Mouse (Mus musculus) thymus, postnatal 14 days (tissue): ENCODE measurements at regions not wholly inside any gene's neighbourhood (a gene's known extent, or its start where the extent isn't known, plus 50 kb on each side); places are given as distances from the start of the nearest gene placed in this dataset.
A peak's percentile ranks its signal among the peaks of the same experiment; 100 is the strongest.

Experiments
- DNase-seq: peaks from one replicate; pipeline ENCODE4 v3.0.0; 2021

DNA sequence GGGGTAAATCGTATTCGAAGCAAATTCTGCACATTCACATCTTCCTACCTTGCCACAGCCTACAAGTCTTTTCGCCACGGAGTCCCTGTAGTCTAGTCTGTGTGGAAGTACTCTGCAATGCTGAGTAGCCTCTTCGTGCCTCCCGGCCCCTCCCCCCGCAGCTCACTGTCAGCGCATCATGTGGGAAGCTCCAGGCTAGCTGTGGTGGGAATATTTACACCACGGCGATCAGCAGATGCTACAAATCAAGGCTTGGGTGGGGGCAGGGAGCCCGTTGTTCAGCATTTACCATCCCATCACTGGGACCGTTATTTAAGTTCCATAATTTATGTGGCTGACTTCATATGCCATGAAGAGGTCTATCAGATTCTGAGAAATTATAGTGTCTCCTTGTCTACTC, 358.5 kb downstream of the Bcor start:
- DNase-seq = peak; percentile 9

DNA sequence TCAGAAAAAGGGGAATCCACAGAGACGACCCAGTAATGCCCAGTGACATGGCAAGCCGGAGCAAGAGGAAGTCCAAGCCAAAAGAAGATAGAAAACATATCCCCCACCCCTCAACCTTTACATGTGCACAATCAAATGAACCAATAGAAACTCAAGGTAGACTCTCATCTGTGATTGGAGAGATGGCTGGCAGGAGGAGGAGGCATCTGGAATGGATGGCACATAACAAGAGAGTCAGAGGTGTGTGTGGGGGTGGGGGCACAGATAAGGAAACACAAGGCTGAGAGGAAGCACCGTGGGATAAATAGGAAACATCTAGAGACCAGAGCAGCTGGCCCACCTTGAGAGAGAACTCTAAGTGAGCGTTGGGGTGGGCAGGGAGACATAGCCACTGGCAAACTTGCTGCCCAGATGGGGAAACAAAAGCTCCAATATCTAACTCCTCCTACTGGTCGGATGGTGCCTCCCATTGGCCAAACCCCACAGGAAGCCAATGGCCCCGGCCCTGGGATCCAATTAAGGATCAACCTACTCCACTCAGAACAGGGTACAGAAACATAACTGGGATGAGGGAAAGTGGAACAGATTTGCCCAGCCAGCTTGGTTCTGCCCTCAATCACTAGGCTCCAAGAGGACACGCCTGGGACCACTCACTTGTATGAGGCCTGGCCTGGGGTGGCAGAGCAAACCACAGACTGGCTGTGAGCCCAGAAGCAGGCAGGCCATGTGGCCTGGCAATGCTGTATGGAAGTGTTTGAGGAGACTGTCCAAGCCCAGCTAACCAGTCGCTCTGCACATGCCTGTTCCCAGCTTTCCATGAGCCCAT, 357.9 kb downstream of the Bcor start:
- no peak for DNase-seq

DNA sequence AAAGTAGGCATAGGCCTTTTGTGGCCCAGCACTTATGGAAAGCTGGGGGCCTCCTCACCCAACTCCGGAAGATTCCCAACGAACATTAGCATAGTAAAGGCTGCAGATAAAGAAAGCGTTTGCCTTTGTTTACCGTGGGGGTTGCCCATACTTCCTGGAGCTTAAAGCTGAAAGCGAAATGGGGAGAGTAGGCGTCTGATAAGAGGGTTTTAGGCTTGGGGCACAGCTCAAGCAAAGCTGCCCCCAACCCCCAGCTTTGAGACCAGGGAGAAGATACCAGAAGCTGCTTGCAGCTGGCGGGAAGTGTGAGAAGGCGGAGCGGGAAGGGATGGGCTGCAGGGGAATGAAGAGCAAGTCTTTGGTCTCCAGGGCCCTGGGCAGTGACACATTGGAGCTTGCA, 356.9 kb downstream of the Bcor start:
- DNase-seq = no peak

DNA sequence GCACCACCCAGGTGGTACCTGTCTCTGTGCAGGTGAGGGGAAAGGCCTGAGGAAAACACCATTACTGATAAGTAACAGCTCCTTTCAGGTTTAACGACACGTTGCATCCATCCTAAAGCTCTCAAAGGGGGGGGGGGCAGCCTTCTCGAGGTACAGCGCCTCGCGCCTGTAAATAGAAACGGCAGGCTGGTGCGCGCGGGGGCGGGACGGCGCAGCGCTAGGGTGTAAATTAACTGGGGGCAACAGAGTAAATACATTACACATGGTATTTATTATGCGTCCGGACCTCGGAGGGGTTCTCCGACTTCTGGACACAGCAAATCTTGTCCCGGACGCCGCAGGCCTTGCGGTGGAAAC, 353.3 kb downstream of the Bcor start:
- DNase-seq = no peak

DNA sequence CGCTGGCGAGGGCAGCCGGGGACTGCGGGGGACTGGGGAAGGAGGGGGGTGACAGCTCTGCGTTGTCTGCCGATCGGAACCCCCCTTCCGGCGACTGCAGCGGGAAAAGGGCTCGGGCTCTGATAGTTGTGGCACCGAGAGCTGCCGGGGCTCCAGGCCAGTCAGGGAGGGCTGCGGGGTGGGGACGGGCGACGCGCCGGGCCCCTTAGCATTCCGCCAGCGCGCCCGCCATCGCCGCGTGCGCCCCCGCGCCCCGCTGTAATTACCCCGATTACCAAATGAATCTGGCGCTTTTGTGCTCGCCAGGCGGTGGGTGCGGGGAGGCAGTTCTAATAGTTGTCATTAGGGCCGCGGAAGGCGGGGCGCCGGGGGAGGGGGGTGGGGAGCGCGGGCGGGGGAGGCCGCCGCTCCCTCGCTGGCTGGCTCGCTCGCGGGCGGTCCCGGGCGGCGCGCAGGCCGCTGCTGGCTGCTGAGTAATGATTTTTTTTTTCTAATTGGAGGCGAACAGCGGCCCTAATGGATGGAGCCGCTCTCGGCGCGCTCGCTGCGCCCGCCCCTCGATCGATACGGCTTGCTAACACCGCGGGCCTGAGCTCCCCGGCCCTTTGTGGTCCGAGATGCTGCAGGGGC, 352.8 kb downstream of the Bcor start:
- DNase-seq = peak; percentile 22

DNA sequence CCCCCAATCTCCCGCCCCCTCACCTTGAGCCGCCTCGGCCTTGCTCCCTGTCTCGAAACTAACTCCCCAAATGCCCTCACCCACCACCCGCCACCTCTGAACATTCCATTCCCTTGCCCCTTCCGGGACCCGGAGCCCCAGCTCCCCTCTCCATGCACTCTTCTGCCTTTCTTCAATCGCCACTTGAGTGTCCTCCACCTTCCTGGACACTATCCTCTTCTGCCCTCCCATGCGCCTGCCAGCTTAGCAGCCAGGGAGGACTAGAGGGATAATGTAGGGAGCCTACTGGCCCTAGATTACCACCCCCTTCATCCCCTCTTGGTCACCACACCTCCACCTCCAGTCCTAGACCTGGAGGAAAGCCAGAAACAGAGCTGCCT, 352.3 kb downstream of the Bcor start:
- no peak for DNase-seq

DNA sequence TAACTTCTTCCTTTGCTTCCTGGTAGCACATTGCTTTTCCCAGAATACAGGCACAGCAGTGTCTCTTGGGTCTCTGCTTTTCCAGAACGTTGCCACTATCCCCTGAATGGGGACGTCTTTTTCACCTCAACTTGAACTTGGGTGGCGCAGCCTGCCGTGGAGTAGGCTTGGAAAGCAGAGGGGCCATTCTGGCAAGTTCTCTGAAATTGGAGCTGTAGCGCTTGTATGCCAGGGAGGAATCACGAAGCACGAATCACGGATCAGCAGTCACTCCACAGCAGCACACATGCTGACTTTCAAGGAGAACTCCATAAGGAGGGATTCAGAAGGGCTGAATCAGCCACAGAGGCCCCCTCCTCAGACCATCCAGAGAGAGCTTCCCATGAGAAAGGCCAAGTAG, 351.2 kb downstream of the Bcor start:
- no peak for DNase-seq

DNA sequence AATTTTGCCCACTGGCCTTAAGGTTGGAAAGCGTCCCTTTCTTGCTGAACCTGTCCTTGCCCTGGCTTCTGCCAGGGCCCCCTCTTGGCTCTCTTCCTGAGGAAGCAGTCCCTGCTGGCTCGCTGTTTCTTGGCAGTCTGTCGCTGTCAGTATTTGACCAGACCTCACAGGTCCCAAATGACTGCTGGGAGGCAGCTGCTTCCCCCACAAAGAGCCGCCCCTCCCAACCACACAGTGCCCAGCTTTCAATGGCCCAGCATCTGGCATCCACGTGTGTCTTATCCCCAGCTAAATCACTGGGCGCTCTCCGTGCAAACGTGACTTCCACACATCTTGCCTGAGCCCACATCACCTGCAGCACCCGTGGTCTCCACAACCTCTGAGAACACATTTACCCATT, 345.3 kb downstream of the Bcor start:
- no peak for DNase-seq

DNA sequence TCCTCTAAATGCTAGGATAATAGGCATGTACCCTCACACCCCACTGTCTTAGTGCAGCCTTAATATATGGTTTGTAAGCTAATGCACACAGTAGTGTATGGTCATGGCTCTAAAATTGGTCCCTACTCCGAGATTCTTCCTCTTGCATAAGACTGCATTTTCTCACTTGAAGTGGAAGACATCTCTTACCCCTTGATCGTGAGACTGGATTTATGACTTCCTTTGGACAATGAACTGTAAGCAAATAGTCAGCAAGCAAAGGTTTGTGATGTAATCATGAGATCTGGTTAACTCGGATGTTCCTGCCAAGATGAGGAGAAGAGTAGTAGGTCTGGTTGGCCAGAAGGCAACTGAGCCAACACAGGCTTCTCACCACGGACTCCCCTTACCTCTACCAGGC, 344.3 kb downstream of the Bcor start:
- DNase-seq = no peak

DNA sequence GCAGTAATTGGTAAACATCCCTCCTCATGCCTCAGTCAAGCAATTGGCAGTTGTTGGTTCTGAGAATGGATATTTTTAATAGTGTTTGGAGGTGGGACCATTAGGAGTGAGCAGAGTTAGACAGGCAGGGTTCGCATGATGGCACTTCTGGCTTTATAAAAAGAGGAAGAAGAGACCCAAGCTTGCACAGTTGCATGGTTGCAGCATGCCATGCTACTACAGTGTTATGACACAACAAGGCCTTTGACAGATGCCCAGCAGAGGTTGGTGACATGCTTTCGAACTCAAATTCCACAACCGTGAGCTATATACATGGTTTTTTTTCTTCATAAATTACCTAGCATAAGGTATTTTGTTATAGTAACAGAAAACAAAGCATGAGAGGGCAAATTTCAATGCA, 341.5 kb downstream of the Bcor start:
- no peak for DNase-seq

DNA sequence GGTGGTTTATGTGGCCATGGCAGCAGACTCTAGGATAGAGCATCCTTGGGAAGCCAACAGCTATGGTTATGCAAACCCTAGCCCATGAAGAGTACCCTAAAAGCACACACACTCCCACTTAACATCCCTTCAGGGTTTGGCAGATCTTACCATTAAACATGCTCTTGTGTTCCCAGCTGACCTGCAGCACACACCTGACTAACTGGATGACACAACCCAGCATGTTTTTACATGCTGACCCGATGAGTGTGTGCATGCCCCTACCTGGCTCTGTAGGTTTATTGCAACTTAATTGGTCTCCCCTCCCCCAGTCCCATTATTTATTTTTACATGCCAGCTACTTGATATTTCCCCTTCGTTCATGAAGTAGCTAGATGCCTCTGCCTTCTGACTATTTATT, 339.0 kb downstream of the Bcor start:
- DNase-seq = no peak

DNA sequence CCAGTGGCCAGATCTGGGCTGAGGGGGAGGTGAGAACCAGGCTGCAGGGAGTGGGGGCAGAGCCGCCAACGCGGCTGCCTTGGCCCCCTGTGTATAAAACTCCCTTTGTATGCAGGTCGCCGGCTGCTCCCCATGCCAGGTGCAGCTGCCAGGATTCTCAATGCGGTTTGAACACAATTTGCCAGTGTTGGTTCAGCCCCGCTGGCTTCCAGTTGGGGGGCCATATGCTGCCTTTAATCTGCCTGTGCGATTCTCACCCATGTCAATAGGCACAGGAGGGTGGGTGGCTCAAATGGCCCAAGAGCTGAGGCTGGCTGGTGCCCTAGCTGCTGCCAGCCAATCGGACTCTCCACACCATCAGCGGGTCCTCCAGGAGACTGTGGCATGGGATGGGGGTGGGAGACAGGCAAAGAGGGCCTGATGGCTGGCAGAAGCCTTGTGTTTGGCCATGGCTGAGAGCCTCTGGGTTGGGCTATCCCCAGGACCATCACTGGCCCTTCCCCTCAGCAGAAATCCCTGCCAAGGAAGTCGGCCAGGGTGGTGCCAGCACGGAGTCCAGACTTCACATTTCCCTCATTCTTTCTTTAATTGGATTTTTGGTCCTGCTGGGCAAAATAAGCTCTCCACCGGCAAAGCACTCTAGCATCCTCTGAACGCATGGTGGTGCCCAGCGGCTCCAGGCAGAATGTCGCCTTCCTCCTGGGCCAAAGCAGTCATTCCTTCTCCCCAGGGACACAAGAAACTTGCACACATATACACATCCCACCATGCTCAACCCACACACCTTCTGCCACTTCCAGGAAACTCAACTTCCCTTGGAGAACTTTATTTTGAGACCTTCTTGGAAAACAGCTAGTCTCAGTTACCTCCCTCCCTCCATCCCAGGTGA, 338.0 kb downstream of the Bcor start:
- DNase-seq = peak; percentile 20

DNA sequence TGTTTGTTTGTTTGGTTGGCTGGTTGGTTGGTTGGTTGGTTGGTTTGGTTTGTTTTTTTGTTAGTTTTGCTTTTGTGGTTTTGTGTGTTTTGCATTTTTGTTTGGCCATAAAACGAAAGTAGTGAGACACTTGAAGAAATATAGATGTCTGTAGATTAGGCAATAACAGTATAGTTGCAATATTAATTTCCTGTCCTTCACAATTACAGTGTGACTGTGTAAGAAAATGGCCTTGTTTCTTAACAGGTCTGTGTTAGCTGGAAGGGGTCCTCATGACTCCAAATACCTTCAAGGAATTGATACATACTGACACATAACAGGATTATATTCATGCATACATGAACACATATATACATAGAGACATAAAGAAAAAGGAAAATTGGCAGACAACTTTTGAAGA, 334.2 kb downstream of the Bcor start:
- no peak for DNase-seq

DNA sequence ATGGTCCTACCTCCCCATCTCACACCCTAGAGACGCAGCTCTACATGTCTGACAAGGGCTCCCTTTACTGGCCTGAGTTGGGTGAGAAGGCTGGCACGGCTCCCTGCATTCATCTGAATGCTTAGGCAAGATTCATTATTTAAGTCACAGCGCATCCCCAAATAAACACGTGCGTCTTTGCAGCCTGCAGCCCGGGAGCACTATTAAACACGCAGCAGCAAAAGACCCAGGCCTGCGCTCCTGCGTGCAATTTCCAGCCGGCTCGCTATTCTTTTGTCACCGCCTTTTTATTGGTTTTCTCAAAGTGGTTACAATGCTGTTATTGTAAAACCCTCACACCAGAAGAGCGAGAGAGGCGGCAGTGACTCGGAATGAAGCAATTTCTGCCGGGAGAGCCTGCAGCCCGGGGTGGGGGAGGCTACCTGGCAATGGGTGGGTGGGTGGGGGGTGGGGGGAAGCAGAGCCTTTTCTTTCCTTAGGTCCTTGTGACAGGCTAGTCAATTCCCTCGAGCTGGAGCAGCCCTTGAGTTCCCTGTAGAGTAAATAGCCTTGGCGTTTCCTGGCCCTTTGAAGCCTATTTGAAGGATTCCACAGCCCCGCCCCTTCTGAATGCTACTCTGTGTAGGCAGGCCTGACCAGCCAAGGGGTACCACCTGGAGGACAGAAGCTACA, 333.3 kb downstream of the Bcor start:
- no peak for DNase-seq

DNA sequence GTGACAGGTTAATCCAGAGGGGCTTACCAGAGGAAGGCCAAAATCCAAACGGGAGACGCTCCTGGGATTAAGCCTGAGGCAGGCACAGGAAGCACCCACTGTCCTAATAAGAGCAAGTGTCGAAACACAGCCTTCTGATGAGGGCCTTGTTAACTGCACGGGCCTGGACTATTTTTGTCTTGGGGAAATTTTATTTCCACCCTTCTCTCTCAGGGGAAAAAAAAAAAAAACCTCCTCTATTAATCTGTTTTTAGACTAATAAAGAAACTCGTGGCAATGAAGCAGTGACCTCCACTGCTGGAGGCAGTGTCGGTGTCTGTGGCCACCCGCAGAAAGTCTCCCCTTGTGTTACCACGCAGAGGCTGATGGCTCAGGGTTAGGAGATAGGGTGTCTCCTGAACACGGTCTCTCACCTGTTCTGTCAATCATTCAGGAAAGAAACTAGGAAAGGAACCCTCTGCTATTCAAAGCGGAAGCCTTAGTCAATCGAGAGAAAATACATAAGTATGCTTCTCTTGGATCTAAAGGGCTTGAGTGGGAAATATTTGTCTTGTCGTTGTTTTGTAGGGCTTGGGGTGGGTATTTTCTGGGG, 330.6 kb downstream of the Bcor start:
- no peak for DNase-seq

DNA sequence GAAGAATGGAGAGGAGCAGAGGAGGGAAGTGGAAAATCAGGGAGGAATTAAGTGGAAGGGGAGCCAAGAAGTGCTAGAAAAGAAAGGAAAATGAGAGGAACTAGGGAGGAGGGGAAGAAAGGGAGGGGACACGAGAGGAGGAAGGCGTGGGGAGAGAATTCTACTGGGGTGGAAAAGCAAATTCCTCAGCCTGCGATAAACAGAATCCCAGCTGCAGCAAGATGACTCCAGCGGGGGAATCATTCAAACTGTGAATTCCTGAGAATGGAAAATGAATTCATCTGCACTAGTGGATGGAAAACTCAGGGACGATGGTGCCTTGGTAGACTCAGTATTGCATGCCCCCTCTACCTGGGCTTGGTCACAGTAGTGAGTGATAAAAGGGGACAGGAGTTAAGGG, 322.6 kb downstream of the Bcor start:
- no peak for DNase-seq

DNA sequence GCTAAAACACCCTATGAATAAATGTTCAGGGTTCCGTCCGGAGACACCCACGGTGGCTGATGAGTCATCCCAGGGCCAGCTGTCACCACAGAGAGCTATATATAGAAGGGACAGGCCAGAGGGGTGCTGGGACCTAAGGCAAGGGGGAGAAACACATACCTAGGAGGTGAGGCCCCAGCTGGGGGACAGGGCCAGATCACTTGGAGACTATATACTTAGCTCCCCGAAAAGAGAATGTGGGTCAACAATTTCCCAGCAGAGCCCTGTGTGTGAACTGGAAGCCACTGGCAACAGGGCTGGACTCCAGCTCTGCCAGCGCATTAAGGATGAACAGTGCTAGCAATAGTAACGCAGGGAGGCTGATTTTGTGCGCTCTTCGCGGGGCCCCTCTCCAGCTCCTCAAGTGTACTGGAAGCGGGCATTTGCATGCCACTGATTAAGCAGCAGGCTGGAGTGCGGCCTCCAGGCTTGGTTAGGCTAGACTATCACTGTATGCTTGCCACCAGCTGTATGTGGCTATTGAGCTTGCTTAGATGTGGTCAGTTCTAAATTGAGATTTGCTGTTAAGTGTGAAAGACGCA, 320.4 kb downstream of the Bcor start:
- no peak for DNase-seq

DNA sequence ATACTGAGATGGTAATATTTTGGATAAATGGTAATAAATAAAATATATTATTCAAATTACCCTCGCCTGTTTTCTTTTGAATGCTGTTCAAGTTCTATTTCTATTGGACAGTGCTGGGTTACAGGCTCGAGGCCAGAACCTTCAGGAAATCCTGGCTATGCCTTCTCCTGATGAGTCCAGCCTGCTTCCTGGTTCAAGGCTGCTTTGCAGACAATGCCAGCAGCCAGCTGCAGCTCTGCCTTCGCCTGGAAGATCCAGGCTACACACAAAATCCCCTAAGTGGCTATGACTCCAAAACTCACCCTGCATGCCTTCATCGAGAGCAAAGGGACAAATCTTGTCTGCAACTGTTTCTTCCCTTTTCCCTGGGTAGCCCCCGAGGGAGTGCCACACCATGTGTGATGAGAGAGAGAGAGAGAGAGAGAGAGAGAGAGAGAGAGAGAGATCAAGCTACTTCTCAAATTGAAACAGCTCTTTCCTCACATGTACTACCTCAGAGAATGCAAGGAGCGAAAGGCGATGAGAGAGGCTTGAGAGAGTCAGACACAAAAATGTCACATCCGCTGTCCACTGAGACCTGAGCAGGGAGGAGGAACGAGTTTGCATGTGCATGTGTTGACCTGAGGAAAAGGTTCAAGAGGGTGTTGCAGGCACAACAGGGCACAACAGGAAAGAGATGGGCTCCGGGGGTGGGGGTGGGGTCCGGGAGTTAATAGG, 319.7 kb downstream of the Bcor start:
- no peak for DNase-seq

DNA sequence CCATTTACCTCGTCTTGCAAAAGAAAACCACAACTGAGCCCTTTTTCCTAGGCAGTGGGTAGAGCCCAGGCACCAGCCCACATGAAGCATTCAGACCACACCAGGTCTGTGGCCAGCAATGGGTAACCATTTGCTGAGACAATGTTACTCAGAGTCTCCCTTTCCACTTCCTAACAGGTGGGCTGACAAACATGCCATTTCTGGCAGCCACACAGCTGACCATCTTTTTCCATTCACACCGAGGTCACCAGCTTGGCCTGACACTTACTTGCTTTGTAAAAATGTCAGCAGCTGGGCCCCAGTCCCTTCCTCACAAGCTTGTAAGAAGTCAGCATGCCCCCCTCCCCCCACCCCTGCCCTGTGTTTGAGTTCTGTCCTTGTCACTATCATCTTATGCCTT, 314.6 kb downstream of the Bcor start:
- DNase-seq = no peak

DNA sequence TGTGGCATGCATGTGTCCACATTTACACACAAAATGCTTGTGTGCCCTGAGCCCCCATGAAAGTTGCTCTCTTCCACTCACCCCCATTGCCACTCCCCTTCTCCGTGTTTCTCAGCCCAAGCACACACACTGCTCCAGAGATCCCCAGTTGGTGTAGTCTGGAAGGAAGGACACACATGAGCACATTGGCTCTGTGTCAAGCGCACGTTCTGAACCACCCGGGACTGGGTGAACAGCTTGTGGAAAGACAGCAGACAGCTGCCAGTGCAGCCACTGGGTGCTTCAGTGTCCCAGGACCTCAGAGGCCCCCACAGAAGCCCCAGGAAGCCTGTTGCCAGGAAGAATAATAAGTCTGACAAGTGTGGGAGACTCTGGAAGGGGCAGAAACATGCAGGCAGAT, 304.2 kb downstream of the Bcor start:
- no peak for DNase-seq

DNA sequence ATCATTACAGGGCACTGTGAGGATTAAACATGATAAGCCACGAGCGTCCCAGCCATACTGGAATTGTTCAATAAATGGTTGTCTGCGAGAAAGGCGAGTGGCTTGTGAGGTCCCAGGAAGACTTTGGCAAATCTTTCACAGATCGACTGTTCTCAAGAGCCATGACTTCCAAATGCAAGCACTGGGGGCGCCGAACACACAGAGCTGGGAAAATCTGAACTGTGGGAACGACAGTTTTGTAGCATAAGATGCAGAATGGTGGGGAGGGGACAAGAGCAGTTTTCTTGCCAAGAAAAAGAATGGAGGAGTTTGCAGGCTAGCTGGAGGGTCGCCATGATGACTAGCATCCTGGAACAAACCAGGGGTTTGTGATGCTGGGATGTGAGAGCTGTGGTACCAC, 300.8 kb downstream of the Bcor start:
- DNase-seq = no peak
